Mouse (Mus musculus) lung, embryonic 16.5 days (tissue): ENCODE measurements at regions not wholly inside any gene's neighbourhood (a gene's known extent, or its start where the extent isn't known, plus 50 kb on each side); places are given as distances from the start of the nearest gene placed in this dataset.
A peak's percentile ranks its signal among the peaks of the same experiment; 100 is the strongest.

Experiments
- ATAC-seq: fragments of 200-750 bp; cut with Nextera tagmentation; 2 replicates; pipeline ENCODE4 v1.8.0; 2017; ENCODE audit warnings: low read depth, mild to moderate bottlenecking, moderate library complexity
- H3K27ac ChIP-seq: fragments of 300-500 bp; sonication (generic); 2 replicates; pipeline ENCODE4 v1.5.1; 2014; ENCODE audit warnings: mild to moderate bottlenecking, control low read depth, low read length
- H3K27me3 ChIP-seq: fragments of 300-500 bp; sonication (generic); 2 replicates; pipeline ENCODE4 v1.6.1; 2014; ENCODE audit warnings: low read depth, low read length, mixed read lengths; ENCODE audit not compliant: control insufficient read depth, insufficient read depth
- H3K36me3 ChIP-seq: fragments of 300-500 bp; sonication (generic); 2 replicates; pipeline ENCODE4 v1.6.1; 2014; ENCODE audit warnings: low read length; ENCODE audit not compliant: control insufficient read depth, insufficient read depth
- H3K4me1 ChIP-seq: fragments of 300-500 bp; sonication (generic); replicated peaks from 2 replicates; pipeline ENCODE4 v1.6.1; 2014; ENCODE audit warnings: low read length, mixed read lengths; ENCODE audit not compliant: control insufficient read depth, insufficient read depth
- H3K4me2 ChIP-seq: fragments of 300-500 bp; sonication (generic); 2 replicates; pipeline ENCODE4 v1.6.1; 2014; ENCODE audit warnings: low read depth, low read length, control low read depth
- H3K4me3 ChIP-seq: fragments of 300-500 bp; sonication (generic); 2 replicates; pipeline ENCODE4 v1.5.1; 2014; ENCODE audit warnings: mild to moderate bottlenecking, low read length, control low read depth
- H3K9ac ChIP-seq: fragments of 300-500 bp; sonication (generic); 2 replicates; pipeline ENCODE4 v1.6.1; 2014; ENCODE audit warnings: low read length, control low read depth
- H3K9me3 ChIP-seq: fragments of 300-500 bp; sonication (generic); 2 replicates; pipeline ENCODE4 v1.6.1; 2016; ENCODE audit warnings: low read length; ENCODE audit not compliant: control insufficient read depth
- WGBS: fragments of 180-500 bp; shearing (Covaris S2); extraction: QIAGEN DNeasy Blood & Tissue Kit; methylation state at CpG from one replicate; pipeline ENCODE4 v1.1.7; 2014; 5-methylcytosine and 5-hydroxymethylcytosine counted together

DNA sequence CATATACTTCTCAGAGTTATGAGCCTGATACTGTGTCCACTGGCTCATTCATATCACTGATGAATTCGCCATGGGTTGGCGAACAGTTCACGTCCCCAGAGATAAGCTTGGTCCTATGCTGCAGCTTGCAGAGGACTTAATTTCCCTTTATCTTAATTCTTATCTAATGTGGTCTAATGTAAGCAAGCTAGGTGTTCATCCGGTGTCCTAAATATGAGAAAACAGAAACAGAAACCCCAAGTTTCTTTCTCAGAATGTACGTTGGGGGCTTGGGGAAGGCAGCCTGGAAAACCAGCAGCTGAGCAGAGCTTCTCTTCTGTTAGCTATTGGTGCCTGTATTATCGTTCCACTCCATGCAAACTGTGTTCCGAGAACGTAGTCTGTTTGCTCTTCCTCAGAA, 170.1 kb downstream of the 1700064H15Rik start:
- Histone ChIP-seq H3K27me3 (no peaks in the 10 kb centered on the region), H3K9ac (no peak overlapping the region), H3K4me2 (no peak overlapping the region), H3K36me3 (no peaks in the 10 kb centered on the region), H3K27ac (no peak overlapping the region), H3K4me1 (no peaks in the 10 kb centered on the region), H3K4me3 (no peak overlapping the region), H3K9me3 (no peaks in the 10 kb centered on the region)
- ATAC-seq = no peak
- 83% methylated on average over 8 of the region's 8 CpGs for WGBS

DNA sequence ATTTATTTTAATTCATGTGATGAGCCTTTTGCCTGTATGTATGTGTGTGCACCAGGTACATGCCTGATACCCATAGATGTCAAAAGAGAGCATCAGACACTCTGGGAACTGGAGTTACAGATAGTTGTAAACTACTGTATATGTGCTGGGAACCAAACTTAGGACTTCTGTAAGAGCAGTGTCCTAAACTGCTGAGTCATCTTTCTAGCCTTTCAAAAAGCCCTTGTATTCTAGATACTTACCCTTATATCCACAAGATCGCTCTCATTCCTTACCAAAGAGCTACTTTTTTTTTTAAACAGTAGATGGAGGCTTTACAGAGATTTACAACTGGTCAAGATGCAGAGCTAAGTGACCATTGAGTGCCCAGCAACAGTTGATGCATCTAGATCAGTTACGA, 171.0 kb downstream of the 1700064H15Rik start:
- ATAC-seq = no peak
- H3K27me3 ChIP-seq = no peaks in the 10 kb centered on the region
- no peaks in the 10 kb centered on the region for H3K36me3 ChIP-seq
- no peaks in the 10 kb centered on the region for H3K4me1 ChIP-seq
- H3K27ac ChIP-seq = no peak overlapping the region
- H3K9ac ChIP-seq = no peak overlapping the region
- H3K4me2 ChIP-seq = no peak overlapping the region
- 87% methylated on average over 2 of the region's 2 CpGs for WGBS
- no peaks in the 10 kb centered on the region for H3K9me3 ChIP-seq
- no peak overlapping the region for H3K4me3 ChIP-seq

DNA sequence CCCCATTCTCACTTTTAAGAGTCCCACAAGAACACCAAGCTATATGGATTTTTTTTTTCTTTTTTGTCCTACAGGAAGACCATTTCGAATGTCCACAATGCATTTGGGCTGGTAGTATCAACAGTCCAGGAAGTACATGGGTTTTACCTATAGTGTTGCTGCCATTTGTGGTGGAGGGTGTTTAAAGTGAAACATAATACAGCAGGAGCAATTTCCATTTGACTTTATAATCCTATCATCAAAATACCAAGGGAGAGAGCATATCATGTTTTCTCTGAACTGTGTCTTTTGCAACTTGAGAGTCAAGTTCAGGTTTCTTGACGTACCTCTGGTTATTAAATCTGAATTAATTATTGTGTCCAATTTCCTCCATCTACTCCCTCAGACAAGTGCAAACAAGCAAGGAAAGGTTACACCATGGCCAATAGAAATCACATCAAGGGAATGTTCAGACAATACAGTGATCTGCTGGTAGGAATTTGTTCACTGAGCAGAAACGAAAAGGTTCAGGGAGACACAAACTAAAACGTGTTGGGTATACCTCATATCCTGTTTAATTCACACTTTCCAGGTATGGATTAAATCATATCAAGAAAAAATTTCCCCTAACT, 172.5 kb downstream of the 1700064H15Rik start:
- Histone ChIP-seq H3K9ac (no peak overlapping the region), H3K4me3 (no peak overlapping the region), H3K36me3 (no peaks in the 10 kb centered on the region), H3K9me3 (no peaks in the 10 kb centered on the region), H3K4me2 (no peak overlapping the region), H3K27ac (no peak overlapping the region), H3K4me1 (no peaks in the 10 kb centered on the region), H3K27me3 (no peaks in the 10 kb centered on the region)
- 74% methylated on average over 4 of the region's 4 CpGs for WGBS
- no peak for ATAC-seq

DNA sequence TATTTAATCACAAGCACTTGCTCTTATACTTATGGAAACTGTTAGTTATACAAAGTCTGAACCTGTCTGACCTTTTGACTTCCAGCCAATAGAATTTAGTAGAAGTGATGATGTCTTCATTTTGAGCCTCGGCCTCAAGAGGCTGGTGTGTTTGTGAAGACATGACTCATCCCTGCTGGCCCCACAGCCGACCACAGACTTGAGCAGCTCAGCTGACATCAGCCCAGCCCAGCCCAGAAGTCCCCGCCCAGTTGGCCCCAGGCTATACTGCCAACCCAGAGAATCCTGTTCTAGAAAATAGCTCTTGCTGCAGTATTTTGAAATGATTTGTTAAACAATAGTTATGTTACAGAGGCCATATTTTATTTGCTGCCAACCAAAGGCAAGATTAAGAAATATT, 177.5 kb downstream of the 1700064H15Rik start:
- H3K4me3 ChIP-seq = no peak overlapping the region
- no peak overlapping the region for H3K27ac ChIP-seq
- no peak overlapping the region for H3K9ac ChIP-seq
- H3K4me2 ChIP-seq = no peak overlapping the region
- H3K36me3 ChIP-seq = no peaks in the 10 kb centered on the region
- H3K9me3 ChIP-seq = no peaks in the 10 kb centered on the region
- peak; percentile 91 for ATAC-seq
- no peaks in the 10 kb centered on the region for H3K27me3 ChIP-seq
- no peaks in the 10 kb centered on the region for H3K4me1 ChIP-seq
- 25% methylated on average over 3 of the region's 3 CpGs for WGBS

DNA sequence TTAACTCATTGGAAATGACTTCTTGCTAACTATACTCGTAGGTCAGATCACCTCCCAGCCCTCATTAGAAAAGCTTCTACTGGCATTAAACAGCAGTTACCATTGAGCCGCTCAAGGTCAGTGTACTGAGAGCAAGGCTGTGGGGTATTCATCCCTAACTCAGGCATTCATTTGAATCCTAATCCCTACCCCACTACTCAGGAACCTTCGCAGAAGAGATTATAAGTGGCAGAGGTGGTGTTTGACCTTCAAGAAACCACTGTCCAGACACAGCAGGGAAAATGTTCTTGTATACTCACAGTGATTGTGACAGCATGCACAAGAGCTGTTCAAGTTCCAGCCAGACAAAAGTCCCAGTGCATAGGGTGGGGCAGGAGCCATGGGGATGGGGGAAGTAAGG, 179.5 kb downstream of the 1700064H15Rik start:
- Histone ChIP-seq H3K9me3 (no peaks in the 10 kb centered on the region), H3K27me3 (no peaks in the 10 kb centered on the region), H3K36me3 (no peaks in the 10 kb centered on the region), H3K27ac (no peak overlapping the region), H3K4me3 (no peak overlapping the region), H3K4me1 (no peaks in the 10 kb centered on the region), H3K9ac (no peak overlapping the region), H3K4me2 (no peak overlapping the region)
- ATAC-seq = no peak
- 86% methylated on average over 3 of the region's 3 CpGs for WGBS

DNA sequence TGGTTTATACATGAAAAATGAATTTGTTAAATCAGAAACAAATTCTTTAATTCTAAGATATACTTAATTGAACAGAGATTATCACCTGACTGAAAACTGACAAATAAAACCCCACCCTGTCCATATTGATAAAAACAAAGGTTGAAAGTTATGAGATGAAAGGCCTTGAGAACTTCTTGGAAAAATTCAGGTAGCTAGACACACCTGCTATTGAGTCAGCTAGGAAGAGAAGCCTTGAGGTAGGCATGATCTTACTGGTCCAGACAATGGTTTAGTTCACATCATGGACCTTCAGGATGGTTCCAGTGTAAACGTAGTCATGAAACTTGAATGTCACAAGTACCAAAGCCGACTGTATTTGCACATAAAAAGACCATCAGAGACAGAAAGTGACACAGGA, 180.3 kb downstream of the 1700064H15Rik start:
- Histone ChIP-seq H3K9ac (no peak overlapping the region), H3K36me3 (no peaks in the 10 kb centered on the region), H3K4me3 (no peak overlapping the region), H3K4me2 (no peak overlapping the region), H3K4me1 (no peaks in the 10 kb centered on the region), H3K27ac (no peak overlapping the region), H3K27me3 (no peaks in the 10 kb centered on the region), H3K9me3 (no peaks in the 10 kb centered on the region)
- WGBS = 67% methylated on average over 2 of the region's 2 CpGs
- ATAC-seq = no peak

DNA sequence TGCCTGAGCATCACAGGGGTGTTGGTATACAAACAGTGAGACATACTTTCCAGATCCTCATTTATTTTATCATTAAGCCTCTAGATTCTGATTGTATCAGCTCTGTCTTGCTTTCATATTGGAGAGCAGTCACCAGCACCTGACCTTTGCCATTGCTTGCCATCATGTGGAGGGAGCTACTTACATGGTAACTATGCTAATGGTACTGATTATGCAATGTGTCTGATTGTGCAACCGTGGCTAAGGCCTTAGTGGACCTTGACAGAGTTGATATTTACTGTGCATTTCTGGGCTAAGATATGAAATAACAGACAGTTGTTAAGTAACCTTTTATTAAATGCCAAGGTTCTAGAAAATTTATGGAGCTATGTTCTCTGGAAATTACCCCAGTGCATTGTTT, 180.7 kb downstream of the 1700064H15Rik start:
- H3K36me3 ChIP-seq = no peaks in the 10 kb centered on the region
- WGBS = 55% methylated on average over 1 of the region's 1 CpGs

DNA sequence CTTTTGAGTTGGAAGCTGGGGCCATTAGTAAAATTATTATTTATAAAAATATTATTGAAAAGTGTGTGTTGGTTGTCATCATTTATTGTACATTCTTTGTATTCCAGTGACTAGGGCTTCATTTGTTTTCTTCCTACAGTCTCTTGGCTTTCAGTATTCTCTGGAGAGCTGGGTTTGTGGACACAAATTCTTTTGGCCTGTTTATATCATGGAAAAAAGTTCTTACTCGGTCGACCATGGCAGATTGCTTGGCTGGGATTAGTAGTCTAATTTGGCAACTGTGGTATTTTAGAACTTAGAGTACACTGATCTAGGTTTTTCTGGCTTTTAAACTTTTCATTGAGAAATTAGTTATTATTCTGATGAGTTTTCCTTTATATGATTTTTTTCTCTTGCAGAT, 183.6 kb downstream of the 1700064H15Rik start:
- H3K27ac ChIP-seq = no peak overlapping the region
- no peak overlapping the region for H3K9ac ChIP-seq
- H3K9me3 ChIP-seq = no peaks in the 10 kb centered on the region
- H3K4me2 ChIP-seq = no peak overlapping the region
- WGBS = 51% methylated on average over 2 of the region's 2 CpGs
- no peaks in the 10 kb centered on the region for H3K36me3 ChIP-seq
- H3K27me3 ChIP-seq = no peaks in the 10 kb centered on the region
- ATAC-seq = no peak
- no peaks in the 10 kb centered on the region for H3K4me1 ChIP-seq
- H3K4me3 ChIP-seq = no peak overlapping the region

More for the DNA sequence above, 180.7 kb downstream of the 1700064H15Rik start:
- H3K4me3 ChIP-seq = no peak overlapping the region
- H3K4me2 ChIP-seq = no peak overlapping the region
- no peaks in the 10 kb centered on the region for H3K27me3 ChIP-seq
- no peaks in the 10 kb centered on the region for H3K9me3 ChIP-seq
- no peak overlapping the region for H3K27ac ChIP-seq
- H3K9ac ChIP-seq = no peak overlapping the region
- ATAC-seq = no peak
- no peaks in the 10 kb centered on the region for H3K4me1 ChIP-seq

DNA sequence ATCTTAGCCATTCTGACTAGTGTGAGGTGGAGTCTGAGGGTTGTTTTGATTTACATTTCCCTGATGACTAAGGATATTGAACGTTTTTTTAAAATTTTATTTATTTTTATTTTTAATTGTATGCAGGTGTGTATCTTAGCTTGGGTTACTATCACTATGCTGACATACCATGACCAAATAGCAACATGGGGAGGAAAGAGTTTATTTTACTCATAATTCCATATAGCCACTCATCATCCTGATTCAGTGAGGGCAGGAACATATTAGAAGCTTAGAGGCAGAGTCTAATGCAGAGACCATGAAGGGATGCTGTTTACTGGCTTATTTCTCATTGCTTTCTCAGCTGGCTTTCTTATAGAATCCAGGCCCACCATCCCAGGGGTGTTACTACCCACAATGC, 186.7 kb downstream of the 1700064H15Rik start:
- no peaks in the 10 kb centered on the region for H3K36me3 ChIP-seq
- no peak overlapping the region for H3K9ac ChIP-seq
- no peaks in the 10 kb centered on the region for H3K4me1 ChIP-seq
- H3K4me3 ChIP-seq = no peak overlapping the region
- no peaks in the 10 kb centered on the region for H3K9me3 ChIP-seq
- ATAC-seq = no peak
- no peak overlapping the region for H3K4me2 ChIP-seq
- 49% methylated on average over 1 of the region's 1 CpGs for WGBS
- H3K27me3 ChIP-seq = no peaks in the 10 kb centered on the region
- H3K27ac ChIP-seq = no peak overlapping the region

DNA sequence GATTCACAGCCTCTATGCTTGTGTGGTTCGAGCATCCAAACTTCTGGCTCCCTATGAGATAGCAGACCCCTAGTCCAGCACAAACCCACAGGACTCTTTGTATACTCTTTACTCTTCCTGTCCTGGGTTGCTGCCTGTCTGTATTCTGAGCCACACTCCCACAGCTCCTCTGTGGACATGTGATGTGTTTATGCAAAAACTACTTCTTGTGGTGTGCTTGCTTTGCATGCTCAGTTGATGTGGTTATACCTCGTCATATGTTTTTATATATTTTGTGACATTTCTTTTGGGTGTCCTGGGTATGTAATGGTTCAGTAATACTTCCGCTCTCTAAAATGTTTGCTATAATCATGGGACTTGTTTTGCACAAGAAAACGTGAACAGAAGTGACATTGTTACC, 198.3 kb downstream of the 1700064H15Rik start:
- H3K27me3 ChIP-seq = no peaks in the 10 kb centered on the region
- H3K4me3 ChIP-seq = no peak overlapping the region
- no peak overlapping the region for H3K27ac ChIP-seq
- no peak for ATAC-seq
- WGBS = 74% methylated on average over 4 of the region's 4 CpGs
- H3K9me3 ChIP-seq = no peaks in the 10 kb centered on the region
- 0 out of 2 replicates have a peak, but pooled peaks cover 4% of the 10 kb centered on the region for H3K4me1 ChIP-seq
- H3K9ac ChIP-seq = no peak overlapping the region
- H3K4me2 ChIP-seq = no peak overlapping the region
- H3K36me3 ChIP-seq = no peaks in the 10 kb centered on the region
